Mouse (Mus musculus): ENCODE results near the gene Pcsk5. TPM values are rescaled to one million over a fixed set of nuclear protein-coding genes. Genes with fewer than 3 reads are reported as not detected.

Gene Pcsk5
- polyA plus RNA-seq, 1 experiment from 2014 or later, result 9.6 TPM

DNA sequence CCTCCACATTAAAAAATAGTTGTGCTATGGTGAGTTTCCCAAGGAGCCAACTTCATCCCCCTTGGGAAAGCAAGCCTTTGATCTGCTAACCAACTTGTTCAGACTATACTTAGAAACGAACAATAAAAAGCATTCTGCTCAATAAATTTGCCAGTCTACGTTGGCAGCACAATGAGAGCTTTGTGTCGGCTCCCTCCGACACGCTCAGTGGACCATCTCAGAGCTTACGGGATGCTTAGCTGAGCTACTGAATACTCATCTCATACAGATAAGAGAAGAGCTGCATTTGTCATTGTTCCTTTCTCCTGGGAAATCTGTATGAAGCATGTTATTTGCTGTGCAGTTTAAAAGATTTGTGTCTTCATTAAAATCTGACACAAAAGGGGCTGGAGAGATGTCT is 451.0 kb downstream of the Pcsk5 start:
- WGBS, result 38% methylated on average over 6 of the region's 6 CpGs
- Histone ChIP-seq H3K4me3 (no peak overlapping the region), H3K27me3 (ENCODE audit: poor library complexity, severe bottlenecking) (peaks cover under 1% of the 10 kb centered on the region; the same call in 1 of the 2 replicates), H3K36me3 (replicated peaks) (no peaks in the 10 kb centered on the region), H3K4me1 (peaks cover 2% of the 10 kb centered on the region; the same call in 1 of the 2 replicates), H3K9me3 (no peaks in the 10 kb centered on the region), H3K27ac (no peak overlapping the region)
- DNase-seq (ENCODE audit: extremely low spot score, low spot score), result no peak

DNA sequence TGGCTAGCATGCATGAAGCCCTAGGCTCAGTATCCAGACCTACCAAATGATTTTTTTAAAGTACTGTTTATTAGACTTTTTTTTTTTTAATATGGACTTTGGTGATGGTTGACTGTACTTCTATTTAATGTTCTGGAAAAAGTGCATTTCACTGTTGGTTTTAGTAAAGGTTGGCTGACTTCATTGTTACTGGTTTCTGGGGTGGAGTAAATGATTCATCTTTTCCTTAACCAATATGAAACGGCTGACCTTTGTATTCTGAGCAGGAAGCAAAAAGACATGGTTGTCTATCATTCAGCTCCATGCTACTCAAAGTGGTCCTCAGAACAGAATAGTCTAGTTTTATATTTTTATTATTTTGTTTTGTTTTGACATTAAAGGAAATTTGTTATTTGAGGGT is 452.0 kb downstream of the Pcsk5 start:
- no peaks in the 10 kb centered on the region for H3K36me3 ChIP-seq (replicated peaks)
- DNase-seq (ENCODE audit: extremely low spot score, low spot score), result no peak
- H3K27ac ChIP-seq, result no peak overlapping the region
- no peaks in the 10 kb centered on the region for H3K27me3 ChIP-seq (ENCODE audit: poor library complexity, severe bottlenecking)
- WGBS, result 81% methylated on average over 1 of the region's 1 CpGs
- H3K9me3 ChIP-seq, result no peaks in the 10 kb centered on the region
- no peak overlapping the region for H3K4me3 ChIP-seq
- H3K4me1 ChIP-seq, result peaks cover 2% of the 10 kb centered on the region; the same call in 1 of the 2 replicates

DNA sequence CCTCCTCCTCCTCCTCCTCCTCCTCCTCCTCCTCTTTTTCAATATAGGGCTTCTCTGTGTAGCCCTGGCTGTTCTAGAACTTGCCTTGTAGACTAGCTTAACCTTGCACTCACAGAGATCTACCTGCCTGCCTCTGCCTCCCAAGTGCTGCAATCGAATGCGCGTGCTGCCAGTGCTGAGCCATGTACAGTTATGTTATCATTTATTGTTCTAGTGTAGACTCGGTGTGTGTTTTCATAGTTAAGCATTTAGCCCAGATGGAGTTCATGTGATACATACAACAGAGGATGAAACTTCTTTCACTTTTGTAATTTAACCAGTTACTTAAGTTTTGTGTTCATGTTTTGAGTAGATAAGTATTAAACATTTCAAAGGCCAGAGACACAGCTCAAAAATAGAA is 452.4 kb downstream of the Pcsk5 start:
- H3K27me3 ChIP-seq (ENCODE audit: poor library complexity, severe bottlenecking), result no peaks in the 10 kb centered on the region
- no peaks in the 10 kb centered on the region for H3K9me3 ChIP-seq
- DNase-seq (ENCODE audit: extremely low spot score, low spot score), result no peak
- no peaks in the 10 kb centered on the region for H3K36me3 ChIP-seq (replicated peaks)
- peaks cover 2% of the 10 kb centered on the region; the same call in 1 of the 2 replicates for H3K4me1 ChIP-seq
- H3K4me3 ChIP-seq, result no peak overlapping the region
- H3K27ac ChIP-seq, result no peak overlapping the region
- 96% methylated on average over 4 of the region's 4 CpGs for WGBS

DNA sequence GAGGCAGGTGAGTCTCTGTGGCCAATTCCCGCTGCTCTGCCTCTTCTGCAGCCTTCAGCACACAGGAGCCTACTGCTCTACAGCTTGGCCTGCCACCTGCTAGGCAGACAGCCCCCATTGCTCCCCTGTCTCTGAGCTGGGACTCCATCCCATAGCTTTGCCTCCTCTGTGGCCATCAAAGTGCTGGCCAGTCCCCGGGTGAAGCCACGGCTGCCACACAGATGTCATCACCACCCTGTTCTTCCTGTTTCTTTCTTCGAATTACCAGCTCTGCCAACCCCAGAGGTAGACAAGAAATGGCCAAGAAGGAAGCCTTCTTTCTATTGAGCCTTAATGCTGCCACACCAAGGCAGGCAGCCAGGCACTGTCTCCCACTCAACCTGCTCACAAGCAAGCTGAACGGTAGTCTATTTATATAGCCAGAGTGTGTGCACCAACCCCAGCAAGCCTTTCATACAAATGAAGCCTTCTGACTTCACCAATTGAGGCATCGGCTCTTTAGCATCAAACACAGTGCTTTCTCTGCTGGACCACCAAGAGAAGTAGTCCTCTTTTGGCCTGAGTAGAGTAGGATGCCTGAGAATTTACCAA is 454.5 kb downstream of the Pcsk5 start:
- Histone ChIP-seq H3K36me3 (replicated peaks) (no peaks in the 10 kb centered on the region), H3K4me1 (peaks cover 2% of the 10 kb centered on the region; the same call in 1 of the 2 replicates), H3K9me3 (no peaks in the 10 kb centered on the region), H3K4me3 (no peak overlapping the region), H3K27me3 (ENCODE audit: poor library complexity, severe bottlenecking) (no peaks in the 10 kb centered on the region), H3K27ac (no peak overlapping the region)
- DNase-seq (ENCODE audit: extremely low spot score, low spot score), result no peak
- 83% methylated on average over 6 of the region's 6 CpGs for WGBS

All from forebrain, embryonic 10.5 days (tissue).